Mouse (Mus musculus): ENCODE measurements around the gene Gbx1. TPM values are rescaled to one million over a fixed set of nuclear protein-coding genes. Genes with fewer than 3 reads are reported as not detected.
"Not testable (repeated sequence)": the region's sequence is repeated elsewhere in the genome, so short reads cannot be mapped to it uniquely, and the experiment has no call there.

The Gbx1 gene
- polyA plus RNA-seq (2015; fragmentation: Nextera tagmentation; extraction: Ambion mirVana): not detected in 2 replicates

DNA sequence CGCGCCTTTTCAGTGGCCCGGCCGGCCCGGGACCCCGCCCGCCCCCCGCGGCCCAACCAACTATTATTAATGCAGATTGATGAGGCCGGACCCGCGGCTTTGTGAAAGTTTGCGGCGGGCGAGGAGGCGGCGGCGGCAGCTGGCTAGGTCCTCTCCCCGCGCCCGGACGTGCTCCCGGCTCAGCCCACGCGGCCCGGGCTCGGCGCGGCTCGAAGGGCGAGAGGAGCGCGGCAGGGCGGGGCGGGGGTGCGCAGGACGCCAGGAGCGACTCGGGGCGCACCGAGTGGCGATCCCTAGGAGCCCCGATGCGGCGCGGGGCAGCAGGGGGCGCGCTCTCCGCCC, at the start of gene Gbx1:
Gene Gbx1 (minus strand): TSS at position 314 of the 342 bp plus-strand sequence.
- Histone ChIP-seq H3K4me1 (peaks cover 14% of the 10 kb centered on the region), H3K9me3 (no peaks in the 10 kb centered on the region), H3K27me3 (peaks cover 97% of the 10 kb centered on the region), H3K27ac (no peak within 1 kb of the TSS), H3K4me2 (peak within 1 kb of the TSS; percentile 83), H3K9ac (no peak within 1 kb of the TSS), H3K4me3 (peak within 1 kb of the TSS; percentile 38), H3K36me3 (no peaks in the 10 kb centered on the region)
- peak; percentile 40; the same call in 1 of the 2 replicates for ATAC-seq (ENCODE audit: borderline replicate concordance, extremely low read depth, low FRiP score, low TSS enrichment)
- 2% methylated on average over 40 of the region's 49 CpGs for WGBS

DNA sequence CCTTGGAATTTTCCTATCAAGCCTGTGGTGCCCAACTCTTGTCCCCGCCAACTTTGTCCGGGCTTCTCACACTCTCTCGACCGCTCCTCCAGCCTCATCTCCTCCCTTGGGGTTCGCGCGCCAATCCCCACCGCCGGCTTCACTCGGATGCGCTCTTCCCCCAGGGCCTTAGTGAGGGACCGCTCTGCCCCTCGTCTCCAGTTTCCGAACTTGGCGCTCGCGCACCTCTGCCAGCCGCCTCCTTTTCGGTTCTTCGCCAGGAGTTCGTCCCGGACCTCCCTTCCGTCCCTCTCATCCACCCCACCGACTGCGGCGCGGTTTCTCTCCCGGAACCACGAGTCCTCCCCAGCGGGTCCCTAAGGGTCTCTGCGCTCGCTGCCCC, 49.8 kb upstream of the Gbx1 start:
- no peaks in the 10 kb centered on the region for H3K27me3 ChIP-seq
- peaks cover 21% of the 10 kb centered on the region for H3K4me1 ChIP-seq
- H3K9me3 ChIP-seq: no peaks in the 10 kb centered on the region
- peak overlapping the region; percentile 82 for H3K9ac ChIP-seq
- peak overlapping the region; percentile 79 for H3K4me2 ChIP-seq
- H3K36me3 ChIP-seq: peaks cover 34% of the 10 kb centered on the region
- peak; percentile 28 for ATAC-seq (ENCODE audit: borderline replicate concordance, extremely low read depth, low FRiP score, low TSS enrichment)
- 0% methylated on average over 32 of the region's 32 CpGs for WGBS
- H3K27ac ChIP-seq: peak overlapping the region; percentile 87
- peak overlapping the region; percentile 86 for H3K4me3 ChIP-seq

GRCm38 (mm10) chr5:24575948-24576347, 48.9 kb upstream of the Gbx1 start:
- no peak overlapping the region for H3K27ac ChIP-seq
- H3K27me3 ChIP-seq: no peaks in the 10 kb centered on the region
- H3K9ac ChIP-seq: peak overlapping the region; percentile 82; the same call in 1 of the 2 replicates
- 81% methylated on average over 1 of the region's 1 CpGs for WGBS
- peak overlapping the region; percentile 86 for H3K4me3 ChIP-seq
- H3K4me1 ChIP-seq: peaks cover 21% of the 10 kb centered on the region
- ATAC-seq (ENCODE audit: borderline replicate concordance, extremely low read depth, low FRiP score, low TSS enrichment): no peak
- H3K9me3 ChIP-seq: no peaks in the 10 kb centered on the region
- H3K4me2 ChIP-seq: peak overlapping the region; percentile 79
- H3K36me3 ChIP-seq: peaks cover 43% of the 10 kb centered on the region

- no peak for ATAC-seq (ENCODE audit: borderline replicate concordance, extremely low read depth, low FRiP score, low TSS enrichment)
- no peak within 1 kb of the TSS for H3K4me2 ChIP-seq
- H3K9me3 ChIP-seq: no peaks in the 10 kb centered on the region
- no peak within 1 kb of the TSS for H3K9ac ChIP-seq
- H3K4me1 ChIP-seq: no peaks in the 10 kb centered on the region
- 64% methylated on average over 2 of the region's 2 CpGs for WGBS
- H3K4me3 ChIP-seq: no peak within 1 kb of the TSS
- no peaks in the 10 kb centered on the region for H3K27me3 ChIP-seq
- H3K36me3 ChIP-seq: no peaks in the 10 kb centered on the region
- no peak within 1 kb of the TSS for H3K27ac ChIP-seq
Observed at GRCm38 (mm10) chr5:24556709-24557108, 29.7 kb upstream of the Gbx1 start, which contains the start of gene 4931409K22Rik. TSS of gene 4931409K22Rik (minus strand) at chr5:24556809.

DNA sequence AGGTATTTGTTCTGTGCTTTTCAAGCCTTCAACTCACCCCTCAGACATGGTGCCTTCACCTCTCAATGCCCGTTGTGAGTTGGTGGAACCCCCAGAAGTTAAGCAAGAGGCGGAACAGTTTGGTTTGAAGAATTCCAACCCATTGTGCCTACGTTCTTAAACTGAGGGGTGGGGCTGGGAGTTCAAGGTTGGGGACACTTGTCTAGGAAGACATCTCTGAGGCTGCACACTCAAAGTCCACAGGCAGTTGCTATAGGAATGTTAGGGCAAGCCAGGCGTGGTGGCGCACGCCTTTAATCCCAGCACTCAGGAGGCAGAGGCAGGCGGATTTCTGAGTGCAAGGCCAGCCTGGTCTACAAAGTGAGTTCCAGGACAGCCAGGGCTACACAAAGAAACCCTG, 28.3 kb upstream of the Gbx1 start:
- peaks cover 11% of the 10 kb centered on the region for H3K4me1 ChIP-seq
- not testable (repeated sequence) for ATAC-seq (ENCODE audit: borderline replicate concordance, extremely low read depth, low FRiP score, low TSS enrichment); H3K27me3 ChIP-seq; H3K9ac ChIP-seq; H3K27ac ChIP-seq; H3K36me3 ChIP-seq; H3K9me3 ChIP-seq; H3K4me3 ChIP-seq; H3K4me2 ChIP-seq
- 86% methylated on average over 7 of the region's 7 CpGs for WGBS

DNA sequence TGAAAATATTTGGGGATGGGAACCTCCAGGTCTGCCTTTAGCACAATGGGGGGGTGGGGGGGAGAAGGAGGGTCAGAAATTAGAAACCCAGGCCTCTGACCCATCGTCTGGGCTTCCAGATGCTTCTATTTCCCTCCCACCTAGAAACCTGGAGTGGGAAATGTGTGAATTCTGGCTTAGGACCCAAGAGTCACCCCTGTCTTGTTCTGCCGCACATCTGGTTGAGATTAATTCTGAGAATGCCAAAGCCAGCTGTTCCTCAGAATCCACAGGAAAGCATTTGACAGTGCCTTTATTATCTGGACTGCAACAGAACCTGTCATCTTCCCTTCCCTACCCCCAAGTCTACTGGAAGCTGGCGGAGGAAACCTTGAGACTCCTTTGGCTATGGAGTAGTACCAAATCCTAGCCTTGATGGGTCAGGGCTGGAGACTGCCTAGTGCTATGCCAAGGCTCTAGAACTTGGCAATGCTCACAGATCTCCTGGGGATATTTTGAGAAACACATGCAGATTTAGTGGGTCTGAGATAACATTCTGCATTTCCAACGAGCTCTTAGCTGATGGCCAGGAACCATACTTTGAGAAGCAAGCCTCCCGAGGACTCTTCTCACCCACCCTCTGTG, 26.7 kb upstream of the Gbx1 start:
- Histone ChIP-seq H3K27ac (no peak overlapping the region), H3K27me3 (no peaks in the 10 kb centered on the region), H3K4me2 (no peak overlapping the region), H3K36me3 (no peaks in the 10 kb centered on the region), H3K9ac (no peak overlapping the region), H3K4me3 (no peak overlapping the region), H3K9me3 (no peaks in the 10 kb centered on the region), H3K4me1 (peaks cover 11% of the 10 kb centered on the region)
- ATAC-seq (ENCODE audit: borderline replicate concordance, extremely low read depth, low FRiP score, low TSS enrichment): no peak
- WGBS: 51% methylated on average over 5 of the region's 5 CpGs

DNA sequence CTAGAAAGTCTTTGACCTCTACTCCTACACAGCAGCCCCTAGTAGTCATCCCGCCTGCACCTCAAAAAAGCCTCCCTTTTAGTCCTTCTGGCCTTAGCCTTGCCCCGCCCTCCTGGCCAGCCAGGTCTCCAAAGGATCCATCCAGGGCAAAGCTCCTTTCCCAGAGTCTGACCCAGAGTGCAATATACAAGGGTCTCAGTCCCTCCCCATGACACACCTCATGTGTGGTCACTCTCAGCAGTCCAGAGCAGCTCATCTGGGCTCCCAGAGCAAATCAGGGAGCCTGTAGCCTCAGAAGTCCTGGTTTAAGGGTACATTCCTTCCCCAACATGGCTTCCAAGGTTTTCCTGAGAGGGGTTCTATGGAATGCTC, 24.3 kb upstream of the Gbx1 start:
- no peak overlapping the region for H3K27ac ChIP-seq
- H3K9ac ChIP-seq: no peak overlapping the region
- 52% methylated on average over 2 of the region's 2 CpGs for WGBS
- no peaks in the 10 kb centered on the region for H3K9me3 ChIP-seq
- ATAC-seq (ENCODE audit: borderline replicate concordance, extremely low read depth, low FRiP score, low TSS enrichment): peak; percentile 33; the same call in 1 of the 2 replicates
- H3K4me3 ChIP-seq: no peak overlapping the region
- H3K4me1 ChIP-seq: peaks cover 11% of the 10 kb centered on the region
- H3K36me3 ChIP-seq: no peaks in the 10 kb centered on the region
- H3K27me3 ChIP-seq: no peaks in the 10 kb centered on the region
- H3K4me2 ChIP-seq: peak overlapping the region; percentile 44

- Histone ChIP-seq H3K4me2 (peak overlapping the region; percentile 44), H3K27me3 (no peaks in the 10 kb centered on the region), H3K27ac (no peak overlapping the region), H3K9ac (no peak overlapping the region), H3K4me1 (peaks cover 11% of the 10 kb centered on the region), H3K4me3 (no peak overlapping the region), H3K9me3 (no peaks in the 10 kb centered on the region), H3K36me3 (no peaks in the 10 kb centered on the region)
- peak; percentile 62; the same call in 1 of the 2 replicates for ATAC-seq (ENCODE audit: borderline replicate concordance, extremely low read depth, low FRiP score, low TSS enrichment)
- 25% methylated on average over 26 of the region's 26 CpGs for WGBS
Observed at GRCm38 (mm10) chr5:24550598-24551316, 23.8 kb upstream of the Gbx1 start.

DNA sequence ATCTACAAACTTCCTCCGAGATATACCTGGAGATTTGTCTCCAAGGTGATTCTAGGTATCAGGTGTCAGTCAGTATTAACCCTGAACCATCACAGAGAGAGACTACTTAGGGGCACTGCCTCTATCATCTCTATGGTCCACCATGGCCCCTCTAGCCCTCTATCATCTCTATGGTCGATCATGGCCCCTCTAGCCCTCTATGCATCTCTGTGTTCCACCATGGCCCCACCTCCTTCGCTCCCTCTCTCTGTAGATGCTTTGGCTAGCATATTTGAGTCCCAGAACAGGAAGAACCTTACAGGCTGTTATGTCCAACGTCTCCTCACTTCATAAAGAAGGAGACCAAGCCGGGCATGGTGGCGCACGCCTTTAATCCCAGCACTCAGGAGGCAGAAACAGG, 15.6 kb upstream of the Gbx1 start:
- H3K9me3 ChIP-seq: no peaks in the 10 kb centered on the region
- no peak overlapping the region for H3K4me2 ChIP-seq
- no peak overlapping the region for H3K27ac ChIP-seq
- peaks cover 4% of the 10 kb centered on the region; the same call in 1 of the 2 replicates for H3K27me3 ChIP-seq
- ATAC-seq (ENCODE audit: borderline replicate concordance, extremely low read depth, low FRiP score, low TSS enrichment): no peak
- WGBS: 85% methylated on average over 7 of the region's 7 CpGs
- peaks cover 16% of the 10 kb centered on the region for H3K4me1 ChIP-seq
- no peak overlapping the region for H3K4me3 ChIP-seq
- no peak overlapping the region for H3K9ac ChIP-seq
- no peaks in the 10 kb centered on the region for H3K36me3 ChIP-seq

DNA sequence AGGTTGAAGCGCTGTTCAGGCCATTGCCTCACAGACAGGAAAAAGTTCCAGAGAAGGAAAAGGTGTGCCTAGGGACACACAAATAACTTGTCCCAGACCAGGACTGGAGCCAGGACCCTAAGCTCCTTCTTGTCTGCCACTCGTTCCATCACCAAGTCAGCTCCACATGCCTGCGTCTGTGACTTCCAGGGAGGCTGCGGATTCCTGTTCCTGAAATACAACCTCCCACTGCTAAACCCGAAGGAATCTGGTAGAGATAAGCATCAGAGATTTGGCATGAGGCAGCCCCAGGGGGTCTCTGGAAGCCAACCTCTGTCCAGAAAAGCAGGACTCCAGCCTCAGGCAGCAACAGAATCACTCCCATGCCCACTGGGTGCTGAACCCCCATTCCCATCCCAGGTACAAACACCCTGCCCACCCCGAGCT, 14.2 kb upstream of the Gbx1 start:
- Histone ChIP-seq H3K27ac (0 out of 2 replicates have a peak overlapping the region, but pooled peaks have one; percentile 4), H3K4me2 (peak overlapping the region; percentile 45), H3K9ac (no peak overlapping the region)

DNA sequence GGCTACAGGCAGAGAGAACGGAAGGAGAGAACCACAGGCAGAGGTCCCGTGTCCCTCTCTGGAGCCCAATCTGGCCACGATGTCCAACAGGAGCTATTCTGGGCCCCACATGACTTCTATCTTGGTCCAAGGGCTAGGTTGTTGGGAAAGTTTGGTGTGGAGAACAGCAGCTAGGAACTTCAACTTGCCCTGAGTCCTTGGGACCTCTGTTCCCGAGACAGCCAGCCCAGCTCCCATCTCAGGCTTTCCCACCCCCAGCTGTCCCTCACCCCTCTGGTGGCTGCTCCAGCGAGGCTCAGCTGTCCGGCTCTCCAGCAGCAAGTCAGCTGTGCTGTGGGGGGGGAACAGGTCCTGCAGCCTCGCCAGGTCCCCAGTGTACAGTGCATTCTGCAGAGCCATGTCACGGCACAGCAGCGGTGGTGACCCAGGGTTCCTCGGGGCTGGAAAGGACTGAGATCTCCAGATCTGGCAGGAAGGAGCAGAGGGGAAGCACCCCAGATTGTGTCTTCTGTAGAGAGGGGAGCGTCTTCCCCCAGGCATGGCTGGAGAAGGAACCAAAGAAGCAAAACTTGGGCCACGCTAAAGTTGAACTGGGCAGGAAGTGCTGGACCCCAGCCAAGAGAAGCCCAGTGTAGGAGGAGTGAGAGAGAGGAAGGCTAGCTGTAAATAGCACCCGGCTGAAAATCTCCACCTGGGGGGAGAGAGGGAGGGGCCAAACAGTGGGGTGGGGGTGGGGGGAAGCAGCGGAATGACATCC, 13.6 kb upstream of the Gbx1 start, which contains the start of gene Asb10:
Gene Asb10 (minus strand): TSS at position 592 of the 757 bp plus-strand sequence.
- Histone ChIP-seq H3K4me2 (peak within 1 kb of the TSS; percentile 45), H3K4me3 (peak within 1 kb of the TSS; percentile 6; the same call in 1 of the 2 replicates), H3K9me3 (no peaks in the 10 kb centered on the region), H3K36me3 (no peaks in the 10 kb centered on the region), H3K27me3 (peaks cover 8% of the 10 kb centered on the region), H3K27ac (0 out of 2 replicates have a peak within 1 kb of the TSS, but pooled peaks have one; percentile 4), H3K9ac (no peak within 1 kb of the TSS), H3K4me1 (peaks cover 16% of the 10 kb centered on the region)
- WGBS: 13% methylated on average over 14 of the region's 14 CpGs
- ATAC-seq (ENCODE audit: borderline replicate concordance, extremely low read depth, low FRiP score, low TSS enrichment): peak; percentile 62; the same call in 1 of the 2 replicates

More for the DNA sequence above, 14.2 kb upstream of the Gbx1 start:
- peaks cover 8% of the 10 kb centered on the region for H3K27me3 ChIP-seq
- no peaks in the 10 kb centered on the region for H3K9me3 ChIP-seq
- ATAC-seq (ENCODE audit: borderline replicate concordance, extremely low read depth, low FRiP score, low TSS enrichment): no peak
- no peaks in the 10 kb centered on the region for H3K36me3 ChIP-seq
- 0 out of 2 replicates have a peak overlapping the region, but pooled peaks have one; percentile 6 for H3K4me3 ChIP-seq
- WGBS: 5% methylated on average over 6 of the region's 6 CpGs
- H3K4me1 ChIP-seq: peaks cover 16% of the 10 kb centered on the region

Data from lung, embryonic 15.5 days (tissue).